ENCODE assay signal across 11 mouse cellular contexts in the genomic region with DNA sequence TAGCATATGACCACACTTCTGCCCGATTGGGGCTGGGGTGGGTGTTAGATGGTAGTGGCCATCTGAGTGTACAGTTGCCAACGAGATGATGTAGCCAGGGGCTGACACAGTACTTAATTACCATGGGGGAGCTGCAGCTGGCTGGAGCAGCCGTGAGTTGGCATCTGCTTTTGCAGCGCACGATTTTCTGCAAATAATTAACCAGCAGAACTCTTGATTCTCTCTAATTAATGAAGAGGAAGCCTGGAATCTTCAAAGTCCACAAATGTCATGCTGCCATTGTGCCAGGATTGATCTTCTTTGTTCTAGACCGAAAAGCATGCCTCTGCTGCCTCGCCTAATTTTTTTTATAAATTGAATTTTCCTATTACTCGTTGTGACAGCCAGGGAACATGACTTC. TPM values are rescaled to one million over a fixed set of nuclear protein-coding genes. Genes with fewer than 3 reads are reported as not detected.
DNase-seq lines count a peak whose midpoint lies in the region; ATAC-seq lines count a peak whose summit lies in the region.
"Had no signal": no experiment of that assay in that cellular context is flagged by ENCODE, and none has a peak within 500 bp of the region (broad histone marks: within the 10 kb centered on the region; RNA-seq: fewer than 3 reads in every experiment).

No protein-coding gene starts in this region.

- H3K9me3 ChIP-seq in neural tube, embryonic 11.5 days (ENCODE audit: control insufficient read depth, low read length): no peaks in the 10 kb centered on the region
- no peaks in the 10 kb centered on the region for H3K9me3 ChIP-seq in intestine, embryonic 15.5 days

- no peak overlapping the region for H3K4me2 ChIP-seq in neural tube, embryonic 11.5 days (ENCODE audit: low read depth)
- H3K4me2 ChIP-seq in intestine, embryonic 15.5 days (replicated peaks): no peak overlapping the region

- no peaks in the 10 kb centered on the region for H3K27me3 ChIP-seq in neural tube, embryonic 11.5 days (ENCODE audit: control insufficient read depth, insufficient read depth, low read length)
- no peaks in the 10 kb centered on the region for H3K27me3 ChIP-seq in intestine, embryonic 15.5 days (replicated peaks)

- 0 out of 2 replicates have a peak overlapping the region, but pooled peaks have one; percentile 47 for H3K27ac ChIP-seq in neural tube, embryonic 11.5 days (ENCODE audit: low read depth, low read length)
- no peak overlapping the region for H3K27ac ChIP-seq in intestine, embryonic 15.5 days

- ATAC-seq in neural tube, embryonic 11.5 days (ENCODE audit: insufficient read depth, low FRiP score, low TSS enrichment): peak; percentile 64; the same call in 1 of the 2 replicates
- peak; percentile 48; the same call in 1 of the 2 replicates for ATAC-seq in intestine, embryonic 15.5 days
- no peak for ATAC-seq in frontal cortex, adult (ENCODE audit: low TSS enrichment)
- ATAC-seq: inflammation-experienced regulatory T-cells, adult 6 months had no signal

- no peaks in the 10 kb centered on the region for H3K36me3 ChIP-seq in neural tube, embryonic 11.5 days (ENCODE audit: control insufficient read depth, insufficient read depth, low read length)
- H3K36me3 ChIP-seq in intestine, embryonic 15.5 days: no peaks in the 10 kb centered on the region

- DNase-seq in neural tube, embryonic 11.5 days (ENCODE audit: low spot score): peak; percentile 31
- no peak for DNase-seq in neural tube, embryonic 10.5 days (ENCODE audit: extremely low spot score, low spot score)
- DNase-seq in kidney, postnatal 4 days: peak; percentile 44 to 64
- peak; percentile 1 for DNase-seq in yolk sac, embryonic 10.5 days (ENCODE audit: low spot score)
- DNase-seq in ovary, postnatal 14 days (ENCODE audit: low spot score): no peak
- no peak for DNase-seq in lung, adult 18-20 months
- DNase-seq: thymus, postnatal 36 days had no signal

- H3K4me3 ChIP-seq in neural tube, embryonic 11.5 days (ENCODE audit: low read depth, low read length): no peak overlapping the region
- no peak overlapping the region for H3K4me3 ChIP-seq in intestine, embryonic 15.5 days (replicated peaks)
- H3K4me3 ChIP-seq: myocyte had no signal

- peaks cover 6% of the 10 kb centered on the region for H3K4me1 ChIP-seq in neural tube, embryonic 11.5 days (ENCODE audit: control insufficient read depth, insufficient read depth, low read length)
- H3K4me1 ChIP-seq in intestine, embryonic 15.5 days (replicated peaks): peaks cover 8% of the 10 kb centered on the region; the same call in 1 of the 2 replicates

- WGBS in neural tube, embryonic 11.5 days: 37% methylated on average over 8 of the region's 8 CpGs
- WGBS in intestine, embryonic 15.5 days: 53% methylated on average over 8 of the region's 8 CpGs

- no peak overlapping the region for H3K9ac ChIP-seq in neural tube, embryonic 11.5 days (ENCODE audit: low read length)
- no peak overlapping the region for H3K9ac ChIP-seq in intestine, embryonic 15.5 days

RNA-seq across cellular contexts. Expression of a gene that starts 8.6 kb away (rescaled TPM):
- 0.62 and 0.73 TPM in 2 replicates for polyA plus RNA-seq in neural tube, embryonic 11.5 days (2014; fragmentation: Nextera tagmentation; extraction: Ambion mirVana)
- 8.8 and 9.0 TPM in 2 replicates for polyA plus RNA-seq in intestine, embryonic 15.5 days (2015; fragmentation: Nextera tagmentation; extraction: Ambion mirVana)
- polyA plus RNA-seq: inflammation-experienced regulatory T-cells, adult 6 months had no signal

Comparison
In these comparisons a context has a peak if more than half of its experiments do, and no peak if none do; other contexts are left out.
1. DNase-seq: peak in neural tube, embryonic 11.5 days (single experiment), kidney, postnatal 4 days (2 of 2) and yolk sac, embryonic 10.5 days (single experiment); none in neural tube, embryonic 10.5 days (single experiment), ovary, postnatal 14 days (single experiment) and lung, adult 18-20 months (0 of 2).